Mouse (Mus musculus) embryo, embryonic 11.5 days (tissue): ENCODE measurements at regions not wholly inside any gene's neighbourhood (a gene's known extent, or its start where the extent isn't known, plus 50 kb on each side); places are given as distances from the start of the nearest gene placed in this dataset.

ENCODE experiments used
- DNase-seq: peaks from one replicate; pipeline ENCODE4 v3.0.0-alpha.2; 2012; ENCODE audit warnings: low read depth, low spot score

- no peak for DNase-seq
Measured at GRCm38 (mm10) chr12:15741219-15741618, 75.5 kb downstream of the Trib2 start.

GRCm38 (mm10) chr12:15738989-15739388, 77.7 kb downstream of the Trib2 start:
- no peak for DNase-seq

DNA sequence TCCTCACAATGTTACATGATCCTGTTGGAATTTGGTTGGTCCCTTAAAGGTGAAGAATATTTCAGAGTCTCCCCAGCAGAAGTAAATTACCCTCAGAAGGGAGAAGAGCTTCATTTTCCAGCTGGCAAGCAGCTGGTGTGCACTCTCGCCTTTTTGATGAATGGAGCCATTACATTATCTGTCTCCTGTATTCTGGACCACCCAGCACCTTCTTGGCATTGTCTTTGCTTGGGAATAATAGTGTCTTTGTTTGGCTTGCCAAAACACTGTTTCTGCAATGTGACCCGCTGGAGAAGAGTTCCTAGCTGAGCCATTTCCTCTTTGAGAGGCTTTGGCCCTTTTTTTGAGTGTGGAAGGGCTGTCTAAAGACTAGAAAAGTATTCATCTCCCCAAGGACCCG, 85.5 kb downstream of the Trib2 start:
- DNase-seq: no peak

- no peak for DNase-seq
Measured at GRCm38 (mm10) chr12:15729696-15730095, 87.0 kb downstream of the Trib2 start.

- no peak for DNase-seq
Measured at GRCm38 (mm10) chr12:15723529-15723928, 93.2 kb downstream of the Trib2 start.

GRCm38 (mm10) chr12:15722161-15722560, 94.6 kb downstream of the Trib2 start:
- no peak for DNase-seq

DNA sequence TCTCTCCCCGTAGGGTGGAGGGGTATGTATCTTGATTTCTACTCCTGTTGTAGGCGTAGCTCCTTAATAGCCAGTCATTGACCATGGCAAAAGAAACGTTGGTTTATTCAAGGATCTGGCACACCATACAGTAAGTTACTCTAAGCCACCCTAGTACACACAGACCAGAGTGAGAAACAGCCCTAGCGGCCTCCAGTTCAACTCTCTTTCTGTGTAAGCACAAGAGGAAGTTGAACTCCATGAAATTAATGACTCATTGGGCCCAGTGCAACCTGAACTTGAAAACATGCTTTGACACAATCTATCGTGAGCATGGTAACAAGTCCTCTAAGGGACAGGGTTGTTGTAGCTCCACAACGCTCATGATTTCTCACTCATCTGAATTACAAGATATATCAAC, 96.6 kb downstream of the Trib2 start:
- DNase-seq: no peak

DNA sequence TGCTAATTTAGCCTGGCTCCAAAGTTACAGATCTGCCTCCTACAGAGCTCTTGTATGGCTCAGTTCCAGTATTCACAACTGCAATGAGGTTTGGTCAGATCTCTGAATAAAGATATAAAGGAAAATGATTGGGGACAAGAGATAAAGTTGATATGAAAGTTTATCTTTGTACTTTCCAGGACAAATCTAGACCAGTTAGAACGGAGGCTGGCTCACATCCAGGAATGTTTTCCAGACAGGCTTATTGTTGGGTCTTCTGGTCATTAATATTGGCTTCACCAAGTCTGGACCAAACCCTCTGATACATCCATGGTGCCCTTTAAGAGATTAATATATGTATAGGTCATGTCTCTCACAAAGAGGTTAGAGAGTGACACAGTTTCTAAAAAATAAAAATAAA, 97.9 kb downstream of the Trib2 start:
- DNase-seq: no peak

DNA sequence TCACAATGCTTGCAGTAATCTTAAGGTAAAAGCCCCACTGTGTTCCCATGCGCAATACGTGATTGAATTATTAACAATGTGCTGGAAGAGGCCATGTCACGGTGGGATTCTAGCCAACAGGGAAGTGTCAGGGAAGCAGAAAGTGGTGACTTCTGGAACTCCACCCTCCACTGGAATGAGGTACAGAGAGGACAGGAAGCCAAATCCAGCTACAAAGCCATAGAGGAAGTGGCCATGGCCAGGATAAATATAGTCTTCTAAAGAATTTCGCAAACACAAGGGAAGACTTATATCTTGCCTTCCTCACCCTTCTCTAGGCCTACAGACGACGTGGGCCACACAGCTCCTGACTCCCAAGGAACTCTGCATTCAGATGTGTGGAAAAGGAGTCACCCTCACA, 98.7 kb downstream of the Trib2 start:
- DNase-seq: no peak

DNA sequence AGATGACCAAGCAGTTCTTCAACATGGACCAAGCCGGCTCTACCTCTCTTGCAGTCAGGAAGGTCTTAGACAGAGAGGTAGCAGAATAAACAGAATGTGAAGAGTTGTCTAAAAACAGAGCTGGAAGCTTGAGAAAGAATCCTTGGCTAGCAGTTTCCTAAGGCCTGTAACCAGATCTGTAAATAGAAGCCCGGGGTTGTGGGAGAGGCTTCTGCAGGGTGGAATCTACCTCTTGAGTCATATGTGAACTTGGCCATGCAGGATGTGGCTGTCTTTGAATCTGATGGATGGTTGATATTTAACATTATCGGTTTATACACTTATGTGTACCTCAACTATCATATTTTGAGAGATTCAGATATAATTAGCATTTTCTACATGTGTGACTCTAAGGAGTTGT, 99.4 kb downstream of the Trib2 start:
- DNase-seq: no peak

DNA sequence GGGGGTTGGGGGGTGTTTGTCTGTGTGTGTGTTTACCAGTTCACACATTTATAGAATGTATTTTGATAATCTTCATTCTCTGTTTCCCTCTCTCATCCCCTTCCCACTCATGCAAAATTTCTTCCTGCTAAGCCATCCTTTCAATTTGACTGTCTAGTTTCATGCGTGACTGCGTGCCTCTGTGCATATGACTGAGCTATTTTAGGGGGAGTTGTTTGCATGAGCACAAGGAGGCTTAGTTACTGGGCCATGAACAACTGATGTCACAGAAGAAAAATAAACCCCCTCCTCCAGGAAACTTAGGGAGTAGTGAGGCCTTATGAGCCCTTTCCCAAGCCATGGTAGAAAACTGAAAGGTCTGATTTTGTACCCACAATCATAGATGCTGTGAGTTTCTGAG, 103.1 kb downstream of the Trib2 start:
- DNase-seq: no peak

DNA sequence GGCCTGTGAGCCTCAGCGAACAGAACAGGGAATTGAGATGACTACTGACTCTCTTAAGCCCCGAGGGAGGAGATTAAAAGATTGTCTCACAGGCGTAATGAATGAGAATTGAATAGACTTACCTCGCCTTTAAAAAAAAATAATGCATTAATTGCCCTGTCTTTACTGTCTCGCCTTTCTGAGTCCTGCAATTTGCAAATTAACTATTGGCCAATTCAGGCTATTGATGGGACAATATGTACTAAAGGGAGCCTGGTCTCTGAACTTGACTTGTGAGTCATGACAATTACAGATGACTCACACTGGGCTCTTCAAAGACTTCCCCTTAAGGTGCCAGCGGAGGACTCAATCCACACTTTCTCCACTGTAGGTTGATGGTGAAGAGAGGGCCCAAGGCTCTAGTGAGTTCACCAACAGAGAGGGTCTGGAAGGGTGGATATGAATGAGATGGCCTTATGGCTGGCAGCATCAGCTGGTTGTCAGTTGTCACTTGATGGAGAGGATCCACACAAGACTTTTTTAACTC, 109.1 kb downstream of the Trib2 start:
- no peak for DNase-seq

GRCm38 (mm10) chr12:15704412-15704811, 112.3 kb downstream of the Trib2 start:
- DNase-seq: no peak

DNA sequence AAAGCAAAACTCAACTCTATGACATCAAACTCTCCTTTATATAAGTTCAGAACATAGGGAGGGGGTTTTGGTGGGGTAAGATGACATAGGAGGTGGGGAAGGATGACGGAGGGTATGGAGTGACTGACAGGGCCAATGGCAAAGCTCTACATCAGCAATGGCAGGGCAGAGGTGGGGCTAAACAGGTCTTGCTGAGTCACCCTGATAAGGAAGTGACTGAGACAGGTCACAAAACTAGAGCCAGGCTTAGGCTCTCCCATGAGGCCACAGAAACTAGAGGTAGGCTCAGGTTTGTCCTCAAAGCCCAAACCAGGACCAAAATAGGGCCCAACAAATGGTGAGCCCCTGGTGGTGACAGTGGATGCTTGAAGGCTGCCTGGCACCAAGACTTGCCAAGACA, 114.6 kb downstream of the Trib2 start:
- no peak for DNase-seq

- no peak for DNase-seq
Measured at GRCm38 (mm10) chr12:15698829-15699228, 117.9 kb downstream of the Trib2 start.

DNA sequence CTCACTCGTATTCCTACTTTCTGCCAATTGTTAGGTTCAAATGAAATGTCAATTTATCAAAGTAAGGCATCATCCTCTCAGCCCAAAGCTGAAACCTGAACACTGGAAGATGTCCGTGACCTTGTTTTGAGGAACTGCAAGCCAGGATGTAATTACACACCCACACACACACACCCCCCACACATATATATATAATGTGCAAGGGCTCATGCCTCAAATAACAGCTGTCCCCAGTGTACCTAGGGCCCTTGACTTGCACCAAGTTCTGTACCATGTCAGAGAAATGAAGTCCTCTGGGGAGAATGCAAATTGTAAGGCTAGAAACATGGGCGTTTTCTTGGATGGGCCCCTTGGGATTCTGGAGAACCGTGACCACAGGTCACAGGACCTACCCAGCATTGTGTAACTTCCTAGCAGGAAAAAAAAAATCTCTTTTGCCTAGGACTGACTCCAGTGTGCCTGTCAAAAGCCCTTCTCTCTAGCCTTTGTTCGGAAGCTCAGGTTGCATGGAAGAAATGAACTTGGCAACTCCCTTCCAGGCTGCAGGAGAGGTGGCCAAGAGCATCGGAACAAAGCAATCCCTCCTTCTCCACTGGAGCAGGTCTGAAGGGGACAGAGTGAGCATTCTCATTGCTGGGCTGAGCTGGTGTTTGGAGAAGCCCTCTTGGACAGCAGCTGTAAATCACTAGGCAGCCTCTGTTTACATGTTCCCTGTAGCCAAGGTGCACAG, 118.5 kb downstream of the Trib2 start:
- no peak for DNase-seq

- DNase-seq: no peak
Measured at GRCm38 (mm10) chr12:15688342-15688741, 128.4 kb downstream of the Trib2 start.

DNA sequence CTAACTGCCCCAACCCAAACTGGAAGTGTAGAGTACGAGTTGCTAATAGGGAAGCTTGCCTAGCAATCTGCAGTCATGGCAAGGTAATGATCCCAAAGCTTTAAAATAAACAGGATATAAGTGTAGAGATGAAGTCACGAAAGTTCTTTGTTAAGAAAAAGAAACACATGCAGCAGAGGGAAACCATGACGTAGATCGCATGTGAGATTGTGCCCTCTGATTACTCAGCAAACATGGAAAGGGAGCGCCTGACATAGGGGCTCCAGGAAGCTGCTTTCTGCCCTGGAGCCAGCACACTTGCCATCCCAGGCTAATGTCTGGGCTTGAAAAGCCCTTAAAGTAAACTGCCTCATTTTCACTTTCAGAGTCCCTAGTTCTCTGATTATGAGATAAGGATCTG, 132.4 kb downstream of the Trib2 start:
- no peak for DNase-seq

- no peak for DNase-seq
Measured at GRCm38 (mm10) chr12:15681678-15682355, 134.9 kb downstream of the Trib2 start.

DNA sequence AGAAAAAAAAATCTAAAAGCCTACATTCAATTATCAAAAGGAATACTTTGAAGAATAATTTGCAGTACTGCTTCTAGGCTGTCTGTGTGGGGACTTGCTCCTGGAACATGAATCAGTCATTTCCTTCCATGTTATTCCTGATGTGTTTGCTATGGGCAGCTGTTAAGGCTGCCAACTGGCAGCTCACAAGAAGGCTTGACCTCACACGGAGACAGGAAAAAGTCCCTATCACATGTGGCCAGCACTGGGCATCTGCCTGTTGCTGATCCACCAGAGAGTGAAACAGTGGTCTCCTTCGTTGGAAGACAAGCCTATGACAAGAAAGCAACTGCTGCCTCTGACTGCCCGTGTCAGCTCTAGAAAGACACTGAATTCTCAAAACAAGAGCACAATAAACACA, 140.6 kb downstream of the Trib2 start:
- no peak for DNase-seq

- no peak for DNase-seq
Measured at GRCm38 (mm10) chr12:15659755-15660154, 157.0 kb downstream of the Trib2 start.

- DNase-seq: no peak
Measured at GRCm38 (mm10) chr12:15659332-15659731, 157.4 kb downstream of the Trib2 start.

DNA sequence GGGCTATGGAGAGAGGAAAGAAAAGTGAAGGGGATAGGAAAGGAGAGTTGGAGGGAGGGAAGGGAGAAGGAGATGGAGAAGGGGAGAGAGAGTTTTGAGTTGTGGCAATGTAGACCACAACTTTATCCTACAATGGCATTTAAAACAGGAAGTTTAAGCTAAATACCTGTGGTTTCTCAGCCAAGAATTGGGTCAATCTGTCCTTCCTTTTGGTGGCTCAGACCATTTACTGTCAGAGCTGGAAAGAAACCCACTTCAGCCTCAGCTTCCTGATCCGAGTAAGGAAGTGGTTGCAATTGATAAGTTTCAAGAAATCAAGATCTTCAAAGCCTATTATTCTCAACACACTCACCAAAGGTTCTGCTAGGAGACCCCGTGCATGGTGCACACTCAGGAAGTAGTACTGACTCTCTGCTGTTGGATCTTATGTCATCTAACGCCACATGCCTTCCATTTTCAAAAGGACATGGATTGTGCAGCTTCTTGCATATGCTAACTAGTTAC, 158.9 kb downstream of the Trib2 start:
- DNase-seq: no peak
